Mouse (Mus musculus) MEL (cell line): ENCODE results near the gene Fbxw8. TPM values are rescaled to one million over a fixed set of nuclear protein-coding genes. Genes with fewer than 3 reads are reported as not detected.

Source experiments
- DNase-seq: peaks from one replicate; pipeline ENCODE4 v3.0.0; 2011; ENCODE audit warnings: low read depth, low spot score
- H3K27ac ChIP-seq: 2 replicates; pipeline ENCODE4 v1.5.1; 2012; ENCODE audit warnings: low read depth, mild to moderate bottlenecking, control low read depth, low read length, moderate library complexity; ENCODE audit not compliant: control insufficient read depth
- H3K27me3 ChIP-seq, 2 experiments: fragments of 150-350 bp in 1 of 2; sonication (generic) in 1 of 2; 2 replicates each; pipeline ENCODE4 v1.6.1; 2012; ENCODE audit warnings: low read length in 2 of 2, mild to moderate bottlenecking in 2 of 2, improper control_type of control experiment in 1 of 2, moderate library complexity in 1 of 2; ENCODE audit not compliant: insufficient read depth in 2 of 2, control insufficient read depth in 1 of 2
- H3K36me3 ChIP-seq, 2 experiments: 2 replicates each; pipeline ENCODE4 v1.6.1; 2012 to 2014; ENCODE audit warnings: low read length in 2 of 2, improper control_type of control experiment in 1 of 2, inconsistent platforms in 1 of 2, mild to moderate bottlenecking in 1 of 2; ENCODE audit not compliant: insufficient read depth in 2 of 2, control insufficient read depth in 1 of 2
- H3K4me1 ChIP-seq, 2 experiments: fragments of 150-350 bp in 1 of 2; sonication (generic) in 1 of 2; 2 replicates each; pipeline ENCODE4 v1.6.1; 2012; ENCODE audit warnings: low read length in 2 of 2, improper control_type of control experiment in 1 of 2, mild to moderate bottlenecking in 1 of 2; ENCODE audit not compliant: insufficient read depth in 2 of 2, control insufficient read depth in 1 of 2
- H3K4me3 ChIP-seq, 2 experiments: fragments of 150-350 bp in 1 of 2; sonication (generic) in 1 of 2; 2 replicates each; pipeline ENCODE4 v1.5.1; 2012; ENCODE audit warnings: low read depth in 2 of 2, low read length in 2 of 2, mild to moderate bottlenecking in 2 of 2, moderate library complexity in 2 of 2, control low read depth in 1 of 2, improper control_type of control experiment in 1 of 2; ENCODE audit not compliant: control insufficient read depth in 1 of 2, insufficient read depth in 1 of 2
- H3K79me2 ChIP-seq: 2 replicates; pipeline ENCODE4 v1.6.1; 2012; ENCODE audit warnings: mild to moderate bottlenecking, low read length, moderate library complexity; ENCODE audit not compliant: control insufficient read depth, poor library complexity, insufficient read depth
- H3K9ac ChIP-seq: 2 replicates; pipeline ENCODE4 v1.6.1; 2012; ENCODE audit warnings: low read depth, mild to moderate bottlenecking, control low read depth, low read length, moderate library complexity; ENCODE audit not compliant: control insufficient read depth, poor library complexity, severe bottlenecking
- H3K9me3 ChIP-seq: fragments of 150-350 bp; sonication (generic); replicated peaks from 2 replicates; pipeline ENCODE4 v1.6.1; 2012; ENCODE audit warnings: mild to moderate bottlenecking, low read length, improper control_type of control experiment, moderate library complexity; ENCODE audit not compliant: insufficient read depth
- CHD1 ChIP-seq: IDR thresholded peaks from 2 replicates; pipeline ENCODE4 v1.6.1; 2012; ENCODE audit warnings: low read depth, mild to moderate bottlenecking, inconsistent platforms, low read length, improper control_type of control experiment
- CTCF ChIP-seq, 3 experiments: IDR thresholded peaks in 2 of 3; conservative IDR thresholded peaks in 1 of 3; 2 replicates each; pipeline ENCODE4 v1.5.1; 2011 to 2012; ENCODE audit warnings: low read length in 3 of 3, low read depth in 2 of 3, mild to moderate bottlenecking in 2 of 3, improper control_type of control experiment in 1 of 3, inconsistent platforms in 1 of 3, mixed read lengths in 1 of 3, moderate library complexity in 1 of 3; ENCODE audit not compliant: control insufficient read depth in 1 of 3, insufficient read depth in 1 of 3, poor library complexity in 1 of 3, severe bottlenecking in 1 of 3
- ETS1 ChIP-seq: IDR thresholded peaks from 2 replicates; pipeline ENCODE4 v1.6.1; 2012; ENCODE audit warnings: low read depth, mild to moderate bottlenecking, inconsistent platforms, low read length, improper control_type of control experiment, moderate library complexity
- GABPA ChIP-seq: IDR thresholded peaks from 2 replicates; pipeline ENCODE4 v1.6.1; 2012; ENCODE audit warnings: low read depth, mild to moderate bottlenecking, inconsistent platforms, low read length, improper control_type of control experiment, moderate library complexity
- GATA1 ChIP-seq: IDR thresholded peaks from 2 replicates; pipeline ENCODE4 v1.6.1; 2011; ENCODE audit warnings: low read depth, low read length, improper control_type of control experiment
- HCFC1 ChIP-seq: IDR thresholded peaks from 2 replicates; pipeline ENCODE4 v1.6.1; 2012; ENCODE audit warnings: low read depth, mild to moderate bottlenecking, inconsistent platforms, low read length, improper control_type of control experiment, moderate library complexity
- JUND ChIP-seq: IDR thresholded peaks from 2 replicates; pipeline ENCODE4 v1.6.1; 2011; ENCODE audit warnings: low read depth, mild to moderate bottlenecking, improper control_type of control experiment, low read length
- KAT2A ChIP-seq: conservative IDR thresholded peaks from 2 replicates; pipeline ENCODE4 v1.6.1; 2012; ENCODE audit warnings: low read depth, low read length, improper control_type of control experiment, inconsistent platforms
- MAFK ChIP-seq: IDR thresholded peaks from 2 replicates; pipeline ENCODE4 v1.6.1; 2011; ENCODE audit warnings: low read depth, mild to moderate bottlenecking, low read length, improper control_type of control experiment, borderline replicate concordance
- MAX ChIP-seq: IDR thresholded peaks from 2 replicates; pipeline ENCODE4 v1.6.1; 2011; ENCODE audit warnings: low read length, improper control_type of control experiment
- MAZ ChIP-seq: IDR thresholded peaks from 2 replicates; pipeline ENCODE4 v1.6.1; 2012; ENCODE audit warnings: low read depth, mild to moderate bottlenecking, inconsistent platforms, low read length, improper control_type of control experiment
- MEF2A ChIP-seq: IDR thresholded peaks from 2 replicates; pipeline ENCODE4 v1.6.1; 2014; ENCODE audit warnings: low read depth, mild to moderate bottlenecking, inconsistent platforms, low read length, improper control_type of control experiment; ENCODE audit not compliant: poor library complexity, insufficient replicate concordance, severe bottlenecking; ENCODE audit errors: extremely low read depth
- MXI1 ChIP-seq: IDR thresholded peaks from 2 replicates; pipeline ENCODE4 v1.6.1; 2011; ENCODE audit warnings: mild to moderate bottlenecking, low read depth, low read length, improper control_type of control experiment
- MYB ChIP-seq: IDR thresholded peaks from 2 replicates; pipeline ENCODE4 v1.6.1; 2011; ENCODE audit warnings: mild to moderate bottlenecking, low read depth, low read length, improper control_type of control experiment
- MYC ChIP-seq: IDR thresholded peaks from 2 replicates; pipeline ENCODE4 v1.6.1; 2011; ENCODE audit warnings: low read depth, mild to moderate bottlenecking, low read length, improper control_type of control experiment, moderate library complexity
- NRF1 ChIP-seq: IDR thresholded peaks from 2 replicates; pipeline ENCODE4 v1.6.1; 2014; ENCODE audit warnings: low read depth, mild to moderate bottlenecking, inconsistent platforms, low read length, improper control_type of control experiment, moderate library complexity; ENCODE audit not compliant: poor library complexity, insufficient read depth, severe bottlenecking
- POLR2AphosphoS2 ChIP-seq: IDR thresholded peaks from 2 replicates; pipeline ENCODE4 v1.6.1; 2011; ENCODE audit warnings: low read length, improper control_type of control experiment
- POLR2AphosphoS5 ChIP-seq: IDR thresholded peaks from 2 replicates; pipeline ENCODE4 v1.6.1; 2012; ENCODE audit warnings: low read depth, borderline replicate concordance, mild to moderate bottlenecking, inconsistent platforms, low read length, moderate library complexity, mixed read lengths
- RAD21 ChIP-seq: IDR thresholded peaks from 2 replicates; pipeline ENCODE4 v1.6.1; 2011; ENCODE audit warnings: mild to moderate bottlenecking, low read depth, low read length, improper control_type of control experiment
- RCOR1 ChIP-seq: IDR thresholded peaks from 2 replicates; pipeline ENCODE4 v1.6.1; 2012; ENCODE audit warnings: low read depth, mild to moderate bottlenecking, inconsistent platforms, low read length, improper control_type of control experiment
- SIN3A ChIP-seq: IDR thresholded peaks from 2 replicates; pipeline ENCODE4 v1.6.1; 2012; ENCODE audit warnings: low read length, improper control_type of control experiment, inconsistent platforms
- TBP ChIP-seq: IDR thresholded peaks from 2 replicates; pipeline ENCODE4 v1.8.0; 2011; ENCODE audit warnings: low read depth, low read length, improper control_type of control experiment
- USF1 ChIP-seq: IDR thresholded peaks from 2 replicates; pipeline ENCODE4 v1.6.1; 2014; ENCODE audit warnings: low read depth, mild to moderate bottlenecking, inconsistent platforms, low read length, improper control_type of control experiment, moderate library complexity
- ZKSCAN1 ChIP-seq: IDR thresholded peaks from 2 replicates; pipeline ENCODE4 v1.6.1; 2012; ENCODE audit warnings: low read depth, mild to moderate bottlenecking, inconsistent platforms, low read length, improper control_type of control experiment, moderate library complexity
- ZMIZ1 ChIP-seq: IDR thresholded peaks from 2 replicates; pipeline ENCODE4 v1.6.1; 2012; ENCODE audit warnings: low read depth, mild to moderate bottlenecking, inconsistent platforms, low read length, improper control_type of control experiment, moderate library complexity
- ZNF384 ChIP-seq: IDR thresholded peaks from 2 replicates; pipeline ENCODE4 v1.6.1; 2012; ENCODE audit warnings: low read depth, mild to moderate bottlenecking, inconsistent platforms, low read length, improper control_type of control experiment
- polyA plus RNA-seq, 2 experiments: library from polyadenylated mRNA; stranded (reverse) in 1 of 2; unstranded in 1 of 2; fragments of >175 nt in 1 of 2; fragments of >200 nt in 1 of 2; gene quantifications; 2 replicates each; pipeline versions ENCODE4 v1.2.1 to v1.2.4; 2012; ENCODE audit warnings: low replicate concordance in 2 of 2, low read depth in 1 of 2; ENCODE audit not compliant: insufficient read length in 2 of 2, insufficient read depth in 1 of 2, missing spikeins in 1 of 2
- total RNA-seq: library from RNA; depleted of rRNA; stranded (reverse); fragments of 300-350 nt; gene quantifications from 2 replicates; pipeline ENCODE4 v1.2.3, GENCODE M21; 2012

Fbxw8 gene
- total and polyA plus RNA-seq, 3 experiments: 49.9 to 57.4 (median 52.5) TPM

- Histone ChIP-seq H3K9me3 (no peaks in the 10 kb centered on the region), H3K36me3 (no peaks in the 10 kb centered on the region; a peak in 1 of 4 replicates)
- TF ChIP-seq CTCF (IDR thresholded peaks at IDR 0.05 in 2 of 3, conservative IDR thresholded peaks at IDR 0.05 in 1 of 3; ENCODE audit: control insufficient read depth in 1 of 3, insufficient read depth in 1 of 3, low read depth in 2 of 3, low read length in 3 of 3, poor library complexity in 1 of 3, severe bottlenecking in 1 of 3) (no peak), MAFK (no peak), RCOR1 (no peak), MYC (no peak), MAZ (no peak), RAD21 (no peak), MEF2A (no peak), GATA1 (no peak), NRF1 (no peak), ZNF384 (no peak), KAT2A (no peak), TBP (no peak), CHD1 (no peak), POLR2AphosphoS5 (no peak), SIN3A (no peak), GABPA (no peak), MAX (no peak), ETS1 (no peak), HCFC1 (no peak), ZMIZ1 (no peak)
Observed at GRCm38 (mm10) chr5:118144327-118144726, 10.9 kb downstream of the Fbxw8 start.

GRCm38 (mm10) chr5:118143211-118144026, 11.8 kb downstream of the Fbxw8 start:
- H3K4me3 ChIP-seq: no peak overlapping the region
- no peaks in the 10 kb centered on the region for H3K27me3 ChIP-seq
- no peaks in the 10 kb centered on the region; a peak in 1 of 4 replicates for H3K36me3 ChIP-seq
- H3K79me2 ChIP-seq: peaks cover 14% of the 10 kb centered on the region
- no peak overlapping the region for H3K27ac ChIP-seq
- TF ChIP-seq MXI1 (no peak), USF1 (no peak), MEF2A (no peak), JUND (no peak), POLR2AphosphoS2 (no peak), MYC (no peak), MAFK (no peak), MYB (no peak), RAD21 (no peak), ZKSCAN1 (no peak), NRF1 (no peak)
- H3K4me1 ChIP-seq: no peaks in the 10 kb centered on the region
- no peak overlapping the region for H3K9ac ChIP-seq
- DNase-seq: no peak
- H3K9me3 ChIP-seq: no peaks in the 10 kb centered on the region

More at GRCm38 (mm10) chr5:118144327-118144726, 10.9 kb downstream of the Fbxw8 start:
- no peaks in the 10 kb centered on the region for H3K27me3 ChIP-seq
- H3K9ac ChIP-seq: no peak overlapping the region
- peaks cover 14% of the 10 kb centered on the region for H3K79me2 ChIP-seq
- no peaks in the 10 kb centered on the region for H3K4me1 ChIP-seq
- H3K27ac ChIP-seq: no peak overlapping the region
- DNase-seq: no peak
- H3K4me3 ChIP-seq: no peak overlapping the region
